Mouse (Mus musculus) macrophage (primary cell): ENCODE data around the gene Gm17660. TPM values are rescaled to one million over a fixed set of nuclear protein-coding genes. Genes with fewer than 3 reads are reported as not detected.
"Not testable (repeated sequence)": the region's sequence is repeated elsewhere in the genome, so short reads cannot be mapped to it uniquely, and the experiment has no call there.

Experiments used
- H3K27ac ChIP-seq: fragments of 350-480 bp; formaldehyde crosslinking; 2 replicates; pipeline ENCODE4 v1.9.0; 2021
- H3K36me3 ChIP-seq: fragments of 350-480 bp; formaldehyde crosslinking; 2 replicates; pipeline ENCODE4 v1.9.0; 2021; ENCODE audit errors: inconsistent target
- H3K4me3 ChIP-seq: fragments of 350-480 bp; formaldehyde crosslinking; 2 replicates; pipeline ENCODE4 v1.9.0; 2021; ENCODE audit errors: inconsistent target
- H3K79me2 ChIP-seq: fragments of 350-480 bp; formaldehyde crosslinking; 2 replicates; pipeline ENCODE4 v1.9.0; 2021; ENCODE audit errors: inconsistent target
- WGBS: methylation state at CpG from one replicate; pipeline ENCODE4 v1.1.7; 2026; ENCODE audit warnings: inconsistent platforms; ENCODE audit not compliant: missing documents; 5-methylcytosine and 5-hydroxymethylcytosine counted together
- polyA plus RNA-seq: library from polyadenylated mRNA; stranded (reverse); fragments of 250-400 nt; gene quantifications from 3 replicates; pipeline ENCODE4 v1.2.4, GENCODE M21; 2018; ENCODE audit warnings: inconsistent platforms

Gene Gm17660
- polyA plus RNA-seq, 1 experiment from 2014 or later: not detected

DNA sequence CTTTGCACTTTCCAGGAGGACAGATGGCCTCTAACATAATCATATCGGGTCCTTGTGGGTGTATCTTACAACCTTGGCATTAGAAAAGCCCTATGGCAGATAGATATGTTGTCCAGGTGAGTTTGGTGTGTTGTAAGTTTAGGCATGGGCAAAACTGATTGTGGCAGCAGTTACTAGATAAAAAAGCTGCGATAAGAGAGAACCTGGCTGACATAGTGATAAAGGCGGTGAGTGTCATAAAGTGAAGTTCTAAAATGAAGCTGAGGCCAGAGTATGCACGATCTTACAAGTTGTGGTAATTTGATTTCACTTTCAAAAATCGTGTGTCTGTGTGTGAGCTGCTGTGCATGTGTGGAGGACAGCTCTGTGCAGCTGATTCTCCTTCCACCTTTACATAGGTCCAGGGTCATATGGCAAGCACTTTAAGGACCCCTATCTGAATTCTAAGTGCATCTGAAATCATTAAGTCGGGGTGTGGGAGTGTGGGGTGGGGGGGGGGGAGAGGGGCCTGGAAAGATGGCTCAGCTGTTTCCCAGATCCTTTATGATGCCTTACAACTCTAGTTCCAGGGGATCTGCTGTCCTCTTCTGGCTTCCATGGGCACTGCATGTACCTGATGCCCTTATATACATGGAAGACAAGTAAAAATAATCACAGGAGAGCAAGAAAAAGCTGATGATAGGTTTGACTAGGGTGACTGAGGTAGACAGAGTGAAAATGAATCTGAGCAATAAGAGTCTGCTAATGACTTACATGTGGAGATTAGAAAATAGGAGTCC, 38.1 kb downstream of the Gm17660 start:
- WGBS: 72% methylated on average over 6 of the region's 6 CpGs
- no peaks in the 10 kb centered on the region for H3K36me3 ChIP-seq
- no peak overlapping the region for H3K4me3 ChIP-seq
- H3K27ac ChIP-seq: no peak overlapping the region
- no peaks in the 10 kb centered on the region for H3K79me2 ChIP-seq

DNA sequence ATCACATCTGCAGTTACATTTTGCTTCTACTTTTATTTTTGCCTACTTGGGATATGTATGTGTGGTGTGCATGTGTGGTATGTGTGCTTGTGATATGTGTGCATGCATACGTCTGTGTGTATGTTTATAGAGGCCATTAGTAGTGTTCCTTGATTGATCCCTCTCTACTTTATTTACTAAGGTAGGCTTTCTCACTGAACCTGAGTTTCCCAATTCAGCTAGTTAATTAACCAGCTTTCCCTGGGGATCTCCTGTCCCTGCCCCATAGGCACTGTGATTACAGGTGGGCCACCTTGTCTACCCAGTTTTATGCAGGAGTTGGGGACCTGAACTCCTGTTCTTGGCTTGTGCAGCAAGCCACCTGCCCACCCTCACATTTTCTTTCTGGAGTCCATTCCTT, 40.7 kb downstream of the Gm17660 start:
- H3K27ac ChIP-seq: no peak overlapping the region
- no peaks in the 10 kb centered on the region for H3K36me3 ChIP-seq
- no peak overlapping the region for H3K4me3 ChIP-seq
- WGBS: 86% methylated on average over 1 of the region's 1 CpGs
- no peaks in the 10 kb centered on the region for H3K79me2 ChIP-seq

GRCm38 (mm10) chr5:104035824-104036223, 41.6 kb downstream of the Gm17660 start:
- Histone ChIP-seq H3K27ac (no peak overlapping the region), H3K36me3 (no peaks in the 10 kb centered on the region), H3K4me3 (no peak overlapping the region), H3K79me2 (no peaks in the 10 kb centered on the region)
- WGBS: 75% methylated on average over 1 of the region's 1 CpGs

- H3K36me3 ChIP-seq: no peaks in the 10 kb centered on the region
- H3K79me2 ChIP-seq: no peaks in the 10 kb centered on the region
- no peak overlapping the region for H3K27ac ChIP-seq
- H3K4me3 ChIP-seq: no peak overlapping the region
These were observed 42.3 kb downstream of the Gm17660 start for GRCm38 (mm10) chr5:104035066-104035465.

- Histone ChIP-seq H3K79me2 (no peaks in the 10 kb centered on the region), H3K27ac (no peak overlapping the region), H3K36me3 (no peaks in the 10 kb centered on the region), H3K4me3 (no peak overlapping the region)
- 92% methylated on average over 2 of the region's 2 CpGs for WGBS
These were observed 44.8 kb downstream of the Gm17660 start for GRCm38 (mm10) chr5:104032434-104033097.

DNA sequence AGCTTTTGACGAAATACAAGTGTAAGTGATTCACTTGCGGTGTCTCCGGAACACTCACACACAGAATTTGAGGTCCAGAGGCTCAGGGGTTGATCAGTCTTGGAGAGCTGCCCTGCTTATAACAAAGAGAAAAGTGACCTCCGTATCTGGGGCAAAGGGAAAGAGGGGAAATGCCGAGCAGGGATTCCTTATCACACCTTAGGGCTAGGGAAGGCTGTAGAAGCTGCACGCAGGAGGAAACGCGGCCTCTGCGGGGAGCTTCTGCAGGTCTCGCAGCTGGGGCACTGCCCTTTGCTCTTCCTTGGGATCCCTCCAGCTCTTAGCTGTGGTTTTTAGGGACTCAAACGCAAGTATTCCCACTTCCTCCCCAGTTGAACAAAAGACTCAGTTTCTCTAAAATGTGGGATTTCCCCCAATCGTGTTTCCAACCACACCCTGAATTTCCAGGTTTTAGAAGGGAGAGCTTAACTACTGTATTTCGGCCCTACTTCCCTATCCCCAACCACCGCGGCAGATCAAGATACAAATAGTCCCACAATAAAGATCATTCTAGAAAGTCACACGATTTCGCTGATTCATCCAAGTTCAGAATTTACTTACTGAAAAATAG, 52.1 kb downstream of the Gm17660 start:
- no peak overlapping the region for H3K4me3 ChIP-seq
- peaks cover 9% of the 10 kb centered on the region for H3K79me2 ChIP-seq
- H3K27ac ChIP-seq: 0 out of 2 replicates have a peak overlapping the region, but pooled peaks have one; percentile 8
- WGBS: 33% methylated on average over 16 of the region's 17 CpGs
- no peaks in the 10 kb centered on the region for H3K36me3 ChIP-seq

DNA sequence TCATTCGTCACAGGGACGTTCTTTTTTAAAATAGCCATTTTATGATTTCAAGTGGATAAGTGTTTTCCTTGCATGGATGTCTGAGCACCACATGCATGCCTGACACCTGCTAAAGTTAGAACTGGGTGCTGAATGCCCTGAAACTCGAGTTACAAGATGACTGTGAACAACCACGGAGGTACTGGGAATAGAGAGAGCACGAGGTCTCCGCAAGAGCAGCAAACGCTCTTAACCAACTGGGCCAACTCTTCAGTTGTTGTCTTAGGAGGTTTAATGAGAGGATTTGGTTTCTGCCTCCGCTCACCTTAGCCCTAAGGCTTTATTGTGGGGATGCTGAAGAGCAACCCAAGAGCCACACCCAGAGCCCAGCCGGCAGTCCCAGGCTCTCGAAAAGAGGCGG, 52.6 kb downstream of the Gm17660 start:
- WGBS: 89% methylated on average over 11 of the region's 11 CpGs
- no peak overlapping the region for H3K4me3 ChIP-seq
- H3K36me3 ChIP-seq: no peaks in the 10 kb centered on the region
- peaks cover 15% of the 10 kb centered on the region for H3K79me2 ChIP-seq
- no peak overlapping the region for H3K27ac ChIP-seq

DNA sequence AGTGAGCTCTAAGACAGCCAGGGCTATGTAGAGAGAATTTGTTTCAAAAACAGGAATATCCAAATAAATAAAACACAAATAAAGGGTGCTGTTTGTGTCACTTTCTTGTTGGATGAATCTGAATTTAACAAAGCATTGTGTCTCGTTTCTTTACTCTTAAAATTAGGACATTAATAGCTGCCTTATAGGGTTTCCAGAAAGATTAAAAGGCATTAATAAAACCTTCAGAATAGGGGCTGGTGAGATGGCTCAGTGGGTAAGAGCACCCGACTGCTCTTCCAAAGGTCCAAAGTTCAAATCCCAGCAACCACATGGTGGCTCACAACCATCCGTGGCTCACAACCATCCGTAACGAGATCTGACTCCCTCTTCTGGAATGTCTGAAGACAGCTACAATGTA, 53.2 kb downstream of the Gm17660 start:
- H3K4me3 ChIP-seq, H3K36me3 ChIP-seq: not testable (repeated sequence)
- H3K27ac ChIP-seq: peak overlapping the region; percentile 88
- WGBS: 79% methylated on average over 2 of the region's 5 CpGs
- H3K79me2 ChIP-seq: peaks cover 21% of the 10 kb centered on the region

DNA sequence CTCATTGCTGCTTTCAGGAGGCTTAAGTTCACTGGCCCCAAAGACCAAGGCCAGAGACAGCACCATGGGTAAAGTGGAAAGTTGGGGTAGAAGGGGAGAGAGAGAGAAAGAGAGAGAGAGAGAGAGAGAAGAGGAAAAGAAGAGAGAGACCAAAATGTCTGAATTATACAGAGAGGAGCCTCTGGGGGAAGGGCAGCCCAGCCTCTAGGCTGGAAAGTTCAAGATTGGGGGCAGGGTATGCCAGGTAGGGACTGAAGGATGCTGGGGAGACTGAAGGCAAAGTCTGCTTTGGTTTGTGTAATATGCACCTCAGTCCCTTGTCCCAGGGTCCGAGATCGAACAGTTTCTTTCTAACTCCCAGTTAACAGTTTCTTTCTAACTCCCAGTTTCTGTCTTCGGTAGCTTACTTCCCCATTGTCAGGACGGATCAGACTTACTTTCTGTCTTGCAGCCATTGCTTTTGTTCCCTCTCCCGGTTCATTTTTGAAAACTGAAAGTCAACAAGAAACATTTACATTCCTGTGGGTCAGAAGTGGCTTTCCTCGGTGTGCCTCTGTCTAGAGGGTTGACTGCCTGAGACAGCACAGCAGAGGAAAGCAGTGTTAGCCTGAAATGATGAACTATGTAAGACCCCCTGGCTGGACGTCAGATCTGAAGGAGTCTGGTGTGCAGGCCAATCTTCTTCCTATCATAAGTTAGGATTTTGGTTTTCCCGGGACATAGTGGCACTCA, 54.0 kb downstream of the Gm17660 start:
- WGBS: 22% methylated on average over 8 of the region's 8 CpGs
- no peaks in the 10 kb centered on the region for H3K36me3 ChIP-seq
- no peak overlapping the region; the same call in 1 of the 2 replicates for H3K4me3 ChIP-seq
- H3K79me2 ChIP-seq: peaks cover 28% of the 10 kb centered on the region
- H3K27ac ChIP-seq: peak overlapping the region; percentile 88

- peak overlapping the region; percentile 88 for H3K27ac ChIP-seq
- 45% methylated on average over 5 of the region's 5 CpGs for WGBS
These were observed 54.9 kb downstream of the Gm17660 start for GRCm38 (mm10) chr5:104022558-104022957.

GRCm38 (mm10) chr5:104021597-104022378, 55.6 kb downstream of the Gm17660 start, which contains the start of gene Hsd17b11:
Hsd17b11 (minus strand) TSS chr5:104021919.
- peaks cover 7% of the 10 kb centered on the region; the same call in 1 of the 2 replicates for H3K36me3 ChIP-seq
- WGBS: 2% methylated on average over 30 of the region's 31 CpGs
- H3K79me2 ChIP-seq: peaks cover 42% of the 10 kb centered on the region
- peak within 1 kb of the TSS; percentile 88 for H3K27ac ChIP-seq
- H3K4me3 ChIP-seq: peak within 1 kb of the TSS; percentile 57

More at GRCm38 (mm10) chr5:104022558-104022957, 54.9 kb downstream of the Gm17660 start:
- Histone ChIP-seq H3K79me2 (peaks cover 37% of the 10 kb centered on the region), H3K4me3 (peak overlapping the region; percentile 57), H3K36me3 (peaks cover 7% of the 10 kb centered on the region; the same call in 1 of the 2 replicates)
